Mouse (Mus musculus): ENCODE measurements at regions not wholly inside any gene's neighbourhood (a gene's known extent, or its start where the extent isn't known, plus 50 kb on each side); places are given as distances from the start of the nearest gene placed in this dataset.

DNA sequence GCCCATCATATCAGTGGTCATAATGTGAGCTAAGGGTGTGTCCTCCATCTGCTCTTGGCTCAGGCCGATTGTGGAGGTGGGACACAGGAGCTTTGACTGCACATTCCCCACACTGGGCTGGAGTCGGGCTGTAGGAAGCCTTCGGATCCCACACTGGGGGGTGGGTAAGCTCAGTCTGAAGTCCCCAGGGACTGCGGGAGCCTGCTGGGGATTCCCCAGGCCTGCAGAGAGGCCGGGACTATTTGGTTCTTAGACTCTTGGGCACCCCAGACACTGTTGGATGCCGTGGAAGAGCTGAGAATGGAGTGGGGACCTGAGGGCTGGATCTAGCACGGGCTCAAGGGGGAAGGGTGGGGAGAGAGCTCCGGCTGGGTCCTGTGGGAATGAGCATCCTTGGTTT, 547.1 kb upstream of the Nrp1 start:
- no peak for DNase-seq (ENCODE audit: low spot score)

DNA sequence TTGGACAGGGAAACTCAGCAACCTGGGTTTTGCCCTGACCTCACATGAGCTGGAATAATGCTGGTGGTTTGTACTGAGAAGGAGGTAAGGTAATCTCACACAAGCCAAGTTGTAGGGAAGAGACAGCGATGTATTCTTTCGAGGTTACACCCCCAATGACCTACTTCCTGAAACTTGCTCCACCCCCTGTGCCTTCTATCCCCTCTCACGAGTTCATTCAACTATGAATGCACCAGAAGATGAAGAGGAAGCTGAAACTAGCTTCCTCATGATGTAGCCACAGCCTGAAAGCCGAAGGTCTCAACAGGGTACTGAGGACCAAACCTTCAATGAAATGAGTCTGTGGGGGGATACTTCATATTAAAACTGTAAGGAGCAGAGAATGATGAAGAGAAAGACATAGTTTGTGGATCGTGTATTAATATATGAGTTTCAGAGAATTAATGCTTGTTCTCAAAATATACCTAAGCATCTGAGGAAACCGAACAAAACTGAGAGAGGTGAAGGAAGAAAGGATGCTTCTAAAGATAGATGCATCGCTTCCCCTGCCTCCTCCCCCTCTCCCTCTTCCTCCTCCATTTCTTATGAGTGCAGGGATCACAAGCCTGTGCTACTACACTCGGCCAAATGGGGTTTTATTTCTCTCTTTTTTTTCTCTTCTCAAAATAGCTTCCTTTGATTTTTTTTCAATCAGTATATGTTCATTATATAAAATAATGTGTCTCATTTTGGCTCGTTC, 543.5 kb upstream of the Nrp1 start:
- DNase-seq (ENCODE audit: low spot score): no peak

DNA sequence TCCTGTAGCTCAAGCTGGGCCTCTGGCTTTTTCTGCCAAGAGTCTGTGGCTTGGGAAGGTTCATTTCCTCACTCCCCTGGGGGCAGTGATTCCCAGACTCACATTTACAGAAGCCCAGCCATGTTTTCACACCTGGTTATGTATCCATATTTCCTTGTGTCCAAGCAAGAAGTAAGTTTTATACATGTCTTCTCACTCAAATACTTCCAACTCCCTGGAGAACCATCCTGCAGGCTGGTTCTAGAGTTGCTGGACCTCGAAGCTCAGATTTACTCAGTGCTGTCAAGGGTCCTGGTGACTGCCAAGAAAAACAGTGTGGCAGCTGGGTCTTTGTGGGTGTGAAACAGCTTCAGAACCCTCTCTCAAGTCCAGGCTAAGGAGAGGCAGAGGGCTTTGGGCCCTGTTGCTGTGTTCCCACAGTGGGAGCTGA, 537.6 kb upstream of the Nrp1 start:
- no peak for DNase-seq (ENCODE audit: low spot score)

DNA sequence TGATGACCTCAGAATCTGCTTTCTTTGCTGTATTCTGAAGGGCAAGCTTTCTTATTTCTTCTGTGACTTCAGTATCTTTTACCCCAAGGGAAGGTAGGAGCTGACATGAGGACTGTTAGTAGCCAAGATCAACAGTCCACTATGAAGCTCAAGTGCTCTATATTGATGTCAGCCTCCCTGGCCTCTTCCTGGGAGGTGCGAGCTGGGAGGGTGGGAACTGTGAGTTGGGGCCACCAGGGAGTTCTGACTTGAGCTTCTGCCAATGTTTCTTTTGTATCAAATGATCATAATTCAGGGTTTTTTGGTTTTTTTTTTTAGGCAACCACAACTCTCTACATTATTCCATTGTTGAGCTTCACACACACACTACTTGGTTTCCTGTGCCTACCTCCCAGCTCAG, 536.8 kb upstream of the Nrp1 start:
- DNase-seq (ENCODE audit: low spot score): no peak

DNA sequence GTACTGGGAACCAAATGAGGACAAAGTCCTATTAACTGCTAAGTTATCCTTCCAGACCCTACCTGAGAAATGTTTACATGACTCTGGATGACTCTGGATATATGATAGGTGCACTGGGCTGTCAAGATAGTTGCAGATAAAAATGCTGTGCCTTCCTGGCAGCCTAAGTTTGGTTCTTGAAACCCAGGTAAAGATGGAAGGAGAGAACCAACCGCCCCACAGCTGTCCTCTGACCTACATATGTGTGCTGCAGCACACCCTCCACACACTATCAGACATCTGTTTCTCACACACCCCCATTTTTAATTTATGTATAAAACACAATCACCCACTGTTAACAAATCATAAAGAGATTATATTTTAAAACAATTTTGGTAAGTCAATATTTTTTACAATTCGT, 533.4 kb upstream of the Nrp1 start:
- no peak for DNase-seq (ENCODE audit: low spot score)

DNA sequence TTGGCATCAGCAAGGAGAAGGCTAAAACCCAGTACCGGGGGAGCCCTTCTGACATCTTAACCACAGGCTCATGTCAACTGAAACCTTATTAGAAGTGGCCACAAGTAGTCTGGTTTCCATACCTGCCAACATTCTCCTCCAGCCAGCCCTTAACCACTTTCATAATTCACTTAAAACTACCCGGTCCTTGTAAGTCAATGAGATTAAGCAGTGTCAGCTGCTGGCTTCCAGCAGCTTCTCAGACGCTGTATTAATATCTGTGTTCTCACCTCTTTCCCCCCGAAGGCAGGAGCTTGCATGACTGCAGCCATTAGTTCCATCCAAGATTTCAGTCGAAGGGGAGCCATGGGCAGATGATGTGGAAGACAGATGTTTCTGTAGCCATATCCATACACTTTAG, 530.6 kb upstream of the Nrp1 start:
- DNase-seq (ENCODE audit: low spot score): no peak

DNA sequence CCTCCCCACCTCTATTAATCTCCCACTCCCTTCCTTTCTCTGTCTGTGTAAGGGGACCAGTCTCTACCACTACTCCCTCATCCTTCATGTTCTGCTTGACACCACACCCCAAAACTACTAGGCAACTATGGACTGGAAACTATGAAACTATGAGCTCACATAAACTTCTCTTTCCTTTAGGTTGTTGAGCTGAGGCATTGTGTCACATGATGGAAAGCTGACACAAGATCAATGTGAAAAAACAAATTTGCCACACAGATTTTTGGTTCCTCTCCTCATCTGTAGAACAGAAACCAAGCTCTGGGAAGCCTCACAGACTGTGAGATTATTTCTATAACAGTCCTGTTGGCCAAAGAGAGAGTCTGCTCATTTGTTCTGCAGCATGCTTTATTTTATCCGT, 528.7 kb upstream of the Nrp1 start:
- no peak for DNase-seq (ENCODE audit: low spot score)

DNA sequence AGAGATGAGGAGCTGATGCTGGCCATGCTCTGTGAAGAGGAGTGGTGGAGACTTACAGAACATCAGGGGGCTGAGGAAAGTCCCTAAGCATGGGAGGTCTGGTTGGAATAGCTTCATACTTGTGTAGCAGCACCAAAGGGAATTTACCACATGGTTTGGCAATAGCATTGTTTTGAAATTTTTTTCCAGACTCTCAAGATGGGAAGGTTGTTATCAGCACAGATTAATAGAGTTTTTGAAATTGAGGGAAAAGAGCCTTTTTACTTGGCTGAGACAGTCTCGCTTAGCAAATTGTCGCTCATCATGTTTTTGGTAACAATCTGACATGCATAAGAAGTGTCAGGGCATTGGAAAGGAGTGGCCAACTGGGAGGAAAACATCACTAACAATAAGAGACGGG, 524.4 kb upstream of the Nrp1 start:
- no peak for DNase-seq (ENCODE audit: low spot score)

DNA sequence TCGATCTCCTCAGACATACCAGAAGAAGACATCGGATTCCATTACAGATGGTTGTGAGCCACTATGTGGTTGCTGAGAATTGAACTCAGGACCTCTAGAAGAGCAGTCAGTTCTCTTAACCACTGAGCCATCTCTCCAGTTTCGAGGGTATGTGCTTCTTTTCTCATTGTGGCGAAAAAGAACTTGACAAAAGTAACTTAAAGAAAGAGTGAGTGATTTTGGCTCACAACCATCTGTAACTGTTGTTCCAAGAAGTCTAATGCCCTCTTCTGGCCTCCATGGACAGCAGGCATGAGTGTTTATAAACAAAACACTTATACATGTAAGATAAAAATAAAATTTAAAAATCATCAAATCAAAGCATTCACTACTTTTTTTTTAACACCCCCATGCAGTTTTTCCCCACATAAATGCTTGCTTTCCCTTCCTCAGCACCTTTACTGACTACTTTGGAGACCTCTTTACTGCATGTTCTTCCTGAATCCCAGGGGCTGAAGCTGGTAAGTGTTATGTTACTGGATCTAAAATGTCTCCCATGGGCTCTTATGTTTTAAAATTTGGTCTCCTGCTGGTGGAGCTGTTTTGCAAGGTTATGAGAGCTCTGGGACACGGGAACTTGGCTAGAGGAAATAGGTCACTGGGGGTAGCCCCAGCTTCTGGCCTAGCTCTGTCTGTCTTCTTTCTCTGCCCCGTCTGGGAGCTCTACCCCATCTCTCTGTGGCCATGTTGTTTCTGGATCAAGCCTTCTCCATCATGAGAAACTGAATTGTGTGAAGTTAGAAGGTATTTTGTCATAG, 521.8 kb upstream of the Nrp1 start:
- no peak for DNase-seq (ENCODE audit: low spot score)

DNA sequence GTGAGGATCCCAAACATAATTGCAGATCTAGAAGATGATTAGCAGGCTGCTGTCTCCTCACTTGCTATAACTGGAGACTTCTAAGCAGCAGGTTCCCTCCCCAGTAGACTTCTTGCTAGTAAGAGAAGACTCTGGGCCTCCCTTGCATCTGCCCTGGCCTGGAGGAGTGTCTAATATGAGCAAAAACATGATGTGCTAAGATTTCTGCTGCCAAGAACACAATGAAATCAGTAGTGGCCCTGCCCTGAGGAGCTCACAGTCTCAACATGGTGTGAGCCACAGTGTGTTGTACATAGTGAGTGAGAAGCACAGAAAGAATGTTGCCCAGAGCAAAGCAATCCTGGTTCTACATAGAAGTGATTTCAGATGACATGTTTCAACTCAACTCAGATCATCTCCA, 520.1 kb upstream of the Nrp1 start:
- DNase-seq (ENCODE audit: low spot score): no peak

DNA sequence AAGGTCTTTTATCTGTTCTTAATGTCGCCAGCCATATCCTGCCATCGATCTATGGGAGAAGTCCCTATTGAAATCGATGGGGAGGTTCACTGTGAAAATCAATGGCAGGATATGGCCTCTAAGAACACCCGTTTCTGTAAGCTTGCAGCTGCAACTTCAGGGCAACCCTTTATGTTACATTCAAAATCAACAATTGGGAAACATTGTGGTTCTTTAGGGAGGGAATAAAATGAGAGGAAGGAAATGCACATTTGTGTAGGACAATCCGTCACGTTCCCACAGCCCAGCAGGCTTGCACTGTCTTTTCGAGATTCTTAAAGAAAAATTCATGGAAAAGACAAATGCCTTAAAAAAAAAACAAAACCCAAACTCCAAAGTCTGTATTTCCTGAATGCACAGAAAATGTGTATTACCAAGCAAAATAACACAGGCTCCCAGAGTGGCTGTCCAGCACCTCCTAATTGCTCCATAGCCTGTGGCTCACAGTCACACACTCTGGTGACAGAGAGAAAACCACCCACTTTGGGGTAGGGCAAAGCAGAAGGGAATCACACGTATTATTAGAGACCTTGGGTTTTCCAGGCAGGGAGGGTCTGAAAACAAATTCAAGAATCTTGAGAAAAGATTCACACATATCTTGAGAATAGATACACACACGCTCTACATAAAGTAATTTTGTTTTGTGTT, 510.9 kb upstream of the Nrp1 start:
- DNase-seq (ENCODE audit: low spot score): no peak

DNA sequence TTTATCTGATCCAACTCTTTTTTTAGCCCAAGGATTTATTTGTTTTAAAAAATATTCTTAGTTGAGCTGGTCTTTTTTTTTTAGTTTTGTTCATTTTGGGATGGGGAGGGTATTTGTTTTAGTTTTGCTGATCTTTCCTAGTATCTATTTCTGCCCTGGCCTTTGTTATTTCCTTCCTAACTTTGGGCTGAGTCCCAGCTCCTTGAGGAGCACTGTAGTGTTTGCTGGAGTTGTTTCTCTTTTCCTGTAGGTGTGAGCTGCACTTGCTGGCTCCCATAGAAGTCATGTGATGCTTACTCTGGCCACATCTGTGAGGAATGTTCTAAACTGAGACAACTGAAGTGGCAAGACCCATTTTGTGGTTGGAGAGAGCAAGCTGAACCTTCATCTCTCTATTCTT, 508.5 kb upstream of the Nrp1 start:
- DNase-seq (ENCODE audit: low spot score): no peak

DNA sequence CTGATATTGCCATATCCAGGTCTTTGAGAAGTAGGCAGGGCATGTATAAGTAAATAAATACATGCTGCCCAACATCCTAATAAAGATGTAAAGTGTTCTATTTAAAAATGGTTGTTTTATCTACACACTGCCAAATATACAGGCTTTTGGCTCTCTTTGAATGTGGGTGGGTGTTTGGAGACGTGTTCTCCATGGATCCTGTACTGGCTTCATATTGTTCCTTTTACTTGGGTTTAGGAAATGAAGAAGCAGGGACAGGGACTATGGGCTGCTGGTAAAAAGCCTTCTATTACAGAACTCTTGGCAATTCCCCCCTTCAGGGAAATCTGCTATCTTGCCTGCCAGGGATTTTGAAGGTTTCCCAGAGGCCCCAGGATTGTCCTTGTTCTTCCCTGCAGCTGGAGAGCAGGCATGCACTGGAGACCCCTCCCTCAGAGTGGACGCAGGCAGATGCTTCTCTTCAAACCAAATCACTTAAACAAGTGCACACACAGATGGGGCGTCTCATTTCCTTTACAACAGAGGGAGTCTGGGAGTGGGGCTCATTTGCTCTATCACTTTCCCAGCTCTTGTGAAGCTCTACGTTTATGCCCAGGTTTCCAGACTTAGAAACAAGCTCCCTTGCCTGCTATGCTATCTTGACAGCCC, 502.6 kb upstream of the Nrp1 start:
- DNase-seq (ENCODE audit: low spot score): no peak

DNA sequence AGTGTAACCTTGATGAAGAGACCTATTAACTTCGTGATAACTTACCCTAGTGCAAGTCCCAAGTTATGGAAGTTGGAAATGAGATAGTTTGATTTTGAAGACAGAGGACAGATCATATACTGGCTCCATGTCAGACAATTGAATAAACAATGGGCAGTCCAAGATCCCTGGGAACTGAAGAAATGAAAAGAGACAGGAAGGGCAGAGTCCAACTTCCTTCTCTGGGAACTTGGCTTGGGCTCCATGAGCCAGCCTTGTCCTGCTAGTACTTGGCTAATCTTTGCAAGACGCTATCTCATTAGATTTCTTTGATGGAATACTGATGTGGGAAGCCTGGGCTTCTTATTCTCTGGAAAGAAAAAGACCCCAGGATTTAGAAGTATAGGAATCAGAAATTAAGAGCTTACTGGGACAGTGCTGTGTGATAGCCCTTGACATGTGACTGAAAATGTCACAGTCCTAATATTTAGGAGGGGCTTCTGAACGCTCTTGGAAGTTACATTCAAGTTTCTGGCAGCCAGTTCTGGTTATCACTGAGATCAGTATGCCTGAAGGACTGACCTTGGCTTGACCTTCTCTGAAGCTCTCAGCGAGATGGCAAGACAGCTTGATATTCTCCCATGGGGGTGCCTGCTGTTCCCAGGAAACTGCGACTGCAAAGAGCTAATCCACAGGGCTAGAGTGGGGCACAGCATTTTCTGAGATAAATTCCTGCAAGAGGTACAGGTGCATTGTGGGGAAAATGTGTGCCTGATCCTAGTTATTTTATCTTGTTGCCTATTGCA, 501.9 kb upstream of the Nrp1 start:
- DNase-seq (ENCODE audit: low spot score): no peak

DNA sequence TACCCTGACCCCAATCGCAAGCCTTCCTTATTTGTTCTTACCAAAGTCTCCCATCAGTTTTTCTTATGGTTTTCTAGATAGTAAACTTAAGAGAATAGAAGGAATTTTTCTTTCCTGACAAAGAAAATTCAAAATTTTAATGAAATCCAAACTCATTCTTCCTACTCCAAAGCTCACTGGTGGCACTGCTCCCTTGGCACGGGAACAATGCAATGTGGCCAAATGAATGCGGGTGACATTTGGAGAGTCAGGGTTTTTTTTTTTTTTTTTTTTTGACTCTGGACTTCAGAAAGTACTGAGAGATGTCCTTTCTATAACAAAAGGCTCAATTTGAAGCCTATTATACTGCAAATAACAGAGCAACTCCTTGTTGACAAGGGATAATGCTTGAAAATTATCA, 499.4 kb upstream of the Nrp1 start:
- no peak for DNase-seq (ENCODE audit: low spot score)

DNA sequence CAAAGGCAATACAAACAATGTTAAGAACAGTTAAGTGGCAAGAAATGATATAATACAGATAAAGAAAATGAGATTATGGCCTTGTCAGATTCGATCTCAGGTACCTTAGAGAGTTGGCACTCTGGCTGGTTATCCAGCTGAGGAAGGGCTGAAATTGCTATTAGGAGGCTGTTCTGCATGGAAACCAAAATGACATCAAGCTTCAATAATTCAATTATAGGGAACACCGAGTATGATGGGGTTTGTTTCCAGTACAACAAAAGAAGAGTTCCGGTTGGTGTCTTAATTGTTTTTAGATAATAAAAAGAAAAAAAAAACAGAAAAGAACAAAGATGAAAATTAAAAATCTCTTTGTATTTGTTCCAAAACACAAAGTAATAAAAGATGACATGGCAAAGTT, 498.0 kb upstream of the Nrp1 start:
- no peak for DNase-seq (ENCODE audit: low spot score)

DNA sequence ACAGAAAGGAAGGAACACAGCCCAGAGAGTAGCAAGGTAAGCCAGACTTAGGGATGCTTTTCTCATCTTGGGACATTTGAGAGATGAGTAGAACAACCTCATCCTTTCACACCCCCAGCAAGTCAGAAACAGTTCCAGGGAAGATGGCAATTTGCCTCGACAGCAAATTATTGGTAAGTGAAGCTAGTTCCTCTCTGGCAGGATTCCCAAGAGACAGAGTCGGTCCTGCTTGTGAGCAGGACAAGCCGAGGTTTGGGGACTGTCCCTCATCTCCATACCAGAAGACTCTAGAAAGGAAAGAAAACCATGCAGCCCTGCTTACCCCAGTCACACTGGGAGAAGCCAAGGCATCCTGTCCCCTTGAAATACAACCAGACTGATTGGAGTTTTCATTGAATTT, 497.5 kb upstream of the Nrp1 start:
- DNase-seq (ENCODE audit: low spot score): no peak

DNA sequence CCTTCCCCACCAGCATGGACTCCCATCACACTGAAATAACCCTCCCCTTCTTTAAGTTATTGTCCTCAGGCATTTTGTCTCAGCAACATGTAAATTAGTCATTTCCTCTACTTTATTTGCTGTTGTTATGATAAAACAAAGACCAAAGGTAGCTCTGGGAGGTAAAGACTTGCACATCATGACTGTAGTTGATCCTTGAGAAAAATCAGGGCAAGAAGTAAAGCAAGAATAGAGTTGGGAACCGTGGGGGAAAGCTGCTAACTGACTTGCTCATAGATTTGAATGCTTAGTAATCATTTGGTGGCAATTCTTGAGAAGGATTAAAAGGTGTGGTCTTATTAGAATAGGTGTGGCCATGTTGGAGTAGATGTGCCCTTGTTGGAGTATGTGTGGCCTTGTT, 473.8 kb upstream of the Nrp1 start:
- no peak for DNase-seq (ENCODE audit: low spot score)

DNA sequence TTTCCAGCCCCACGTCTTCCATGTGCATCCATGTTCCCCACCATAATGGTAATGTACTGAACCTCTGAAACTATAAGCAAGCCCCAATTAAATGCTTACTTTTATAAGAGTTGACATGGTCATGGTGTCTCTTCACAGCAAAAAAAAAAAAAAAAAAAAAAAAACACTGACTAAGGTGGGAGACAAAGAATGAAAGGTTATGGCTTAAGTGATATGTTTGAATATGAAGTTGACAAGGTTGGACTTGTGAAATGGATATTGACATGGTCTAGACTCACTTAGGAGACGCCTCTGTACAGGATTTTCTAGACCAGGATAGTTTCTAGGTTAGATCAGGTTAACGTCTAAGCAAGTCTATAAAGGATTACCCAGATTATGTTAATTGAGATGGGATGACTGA, 473.2 kb upstream of the Nrp1 start:
- DNase-seq (ENCODE audit: low spot score): no peak

DNA sequence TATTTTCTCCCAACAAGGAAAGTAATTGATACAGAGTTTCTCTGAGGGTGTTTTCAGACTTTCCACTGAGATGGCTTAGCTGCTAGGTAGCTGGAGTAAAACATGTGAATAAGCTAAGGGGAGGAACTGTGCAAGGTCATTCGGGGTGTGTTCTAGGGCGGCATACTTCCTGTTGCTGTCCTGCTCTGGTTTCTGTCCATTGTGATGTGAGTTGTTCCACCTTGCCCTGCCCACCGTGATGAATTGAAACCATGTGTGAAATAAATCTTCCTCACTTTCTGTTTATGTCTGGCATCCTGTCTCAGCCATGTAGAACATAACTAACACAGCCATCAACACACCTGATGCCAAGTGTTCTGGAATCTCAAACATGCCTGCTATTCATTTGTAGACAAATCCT, 472.6 kb upstream of the Nrp1 start:
- no peak for DNase-seq (ENCODE audit: low spot score)

DNA sequence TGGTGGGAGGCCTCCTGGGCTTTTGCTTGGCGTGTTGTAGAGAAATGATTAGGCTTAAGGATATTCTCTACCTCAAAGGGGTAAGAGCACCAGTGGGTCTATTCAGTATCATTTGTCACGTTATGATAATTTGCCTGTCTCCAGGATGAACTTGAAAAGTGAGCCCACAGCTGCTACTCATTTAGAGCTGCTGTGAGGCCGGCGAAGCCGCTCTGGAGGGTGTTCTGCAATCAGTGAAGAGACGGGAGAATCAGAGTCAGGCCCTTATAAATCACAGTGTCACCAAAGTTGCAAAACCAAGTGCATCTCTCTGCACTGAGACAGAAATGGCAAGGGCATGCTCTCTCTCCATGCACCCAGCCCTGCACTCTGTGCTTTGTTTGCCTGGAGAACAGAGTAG, 467.7 kb upstream of the Nrp1 start:
- DNase-seq (ENCODE audit: low spot score): no peak

DNA sequence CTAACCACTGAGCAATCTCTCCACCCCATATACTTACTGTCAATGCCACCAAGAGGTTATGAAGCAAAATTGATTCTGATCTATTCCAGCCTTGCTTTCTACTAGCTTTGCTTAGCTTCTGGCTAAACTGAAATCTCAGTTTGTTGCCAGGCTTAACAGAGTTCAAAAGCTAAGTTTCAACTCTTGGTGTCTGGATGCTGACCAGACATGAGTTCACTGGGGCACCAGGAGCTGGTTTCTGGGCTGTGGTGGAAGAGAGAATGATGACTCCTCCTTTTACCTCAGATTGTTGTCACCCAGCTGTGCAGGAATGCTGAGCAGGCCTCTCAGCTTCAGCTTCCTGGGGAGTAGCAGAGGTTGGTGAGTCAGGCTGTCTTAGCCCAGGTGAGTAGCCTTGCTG, 464.1 kb upstream of the Nrp1 start:
- no peak for DNase-seq (ENCODE audit: low spot score)

All from layer of hippocampus, adult 9-10 months (tissue).